Mouse (Mus musculus): ENCODE results near the gene Fbxl17.

Gene Fbxl17

GRCm38 (mm10) chr17:63212018-63212417, 287.8 kb downstream of the Fbxl17 start:
- no peak for DNase-seq (ENCODE audit: low read depth, low spot score)

DNA sequence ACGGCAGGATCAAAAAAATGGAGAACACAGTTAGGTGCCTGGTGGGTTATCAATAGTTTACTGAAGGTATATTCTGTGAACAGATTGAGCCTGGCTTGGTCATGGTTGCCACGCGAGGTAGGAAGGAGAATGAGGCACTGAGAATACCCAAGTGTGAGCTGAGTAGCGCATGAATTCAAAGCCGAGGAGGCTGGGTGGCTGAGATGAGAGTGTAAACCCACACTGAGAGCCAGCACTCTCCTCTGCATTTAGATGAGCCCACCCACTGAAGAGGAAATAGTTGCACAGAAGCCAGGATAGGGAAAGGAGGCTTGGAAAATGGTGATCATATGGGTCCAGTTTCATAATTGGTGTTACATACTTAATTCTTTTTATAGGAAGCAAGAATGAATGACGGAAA, 290.7 kb downstream of the Fbxl17 start:
- DNase-seq (ENCODE audit: low read depth, low spot score), result no peak

GRCm38 (mm10) chr17:63208346-63208745, 291.5 kb downstream of the Fbxl17 start:
- no peak for DNase-seq (ENCODE audit: low read depth, low spot score)

DNA sequence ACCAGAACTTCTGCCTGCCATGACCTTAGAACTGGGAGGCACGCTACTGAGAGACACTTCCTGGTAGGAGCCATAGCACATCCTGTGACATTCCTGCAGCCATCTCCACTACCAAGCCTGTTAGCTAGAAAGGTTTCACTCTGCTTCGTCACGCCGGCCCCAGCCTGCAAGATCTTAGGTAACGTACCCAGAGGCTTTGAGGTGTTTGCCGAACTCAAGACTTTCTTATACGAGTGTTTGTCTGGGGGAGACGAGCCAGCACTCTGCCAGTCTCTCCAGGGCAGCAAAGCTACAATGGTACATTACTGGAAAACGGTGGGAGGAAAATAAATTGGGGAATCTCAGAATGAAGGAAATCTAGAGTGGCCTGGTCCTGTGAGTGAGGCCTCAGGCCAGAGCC, 292.1 kb downstream of the Fbxl17 start:
- DNase-seq (ENCODE audit: low read depth, low spot score), result no peak

GRCm38 (mm10) chr17:63205316-63205715, 294.5 kb downstream of the Fbxl17 start:
- DNase-seq (ENCODE audit: low read depth, low spot score), result no peak

- no peak for DNase-seq (ENCODE audit: low read depth, low spot score)
Measured at GRCm38 (mm10) chr17:63203582-63204190, 296.1 kb downstream of the Fbxl17 start.

- no peak for DNase-seq (ENCODE audit: low read depth, low spot score)
Measured at GRCm38 (mm10) chr17:63198703-63199102, 301.1 kb downstream of the Fbxl17 start.

GRCm38 (mm10) chr17:63195496-63195895, 304.3 kb downstream of the Fbxl17 start:
- no peak for DNase-seq (ENCODE audit: low read depth, low spot score)

GRCm38 (mm10) chr17:63193196-63193595, 306.6 kb downstream of the Fbxl17 start:
- DNase-seq (ENCODE audit: low read depth, low spot score), result no peak

DNA sequence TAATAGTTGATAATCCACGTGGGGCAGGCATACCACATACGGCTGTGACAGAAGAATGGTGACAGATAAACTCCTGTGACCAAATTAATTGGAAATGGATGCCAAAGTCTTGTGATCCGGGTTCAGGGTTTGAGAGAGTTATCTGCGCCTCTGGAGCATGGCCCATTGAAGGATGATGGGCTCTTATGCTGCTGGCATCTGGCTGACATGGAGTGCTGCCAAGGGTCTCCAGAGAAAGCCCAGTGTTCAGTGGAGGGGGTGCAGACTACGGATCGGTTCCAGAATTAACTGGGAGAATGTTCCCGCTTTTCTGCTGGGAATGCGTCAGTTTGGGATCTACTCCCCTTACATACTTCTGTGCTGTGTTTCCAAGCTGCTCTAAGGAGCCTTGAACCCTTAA, 308.5 kb downstream of the Fbxl17 start:
- DNase-seq (ENCODE audit: low read depth, low spot score), result no peak

GRCm38 (mm10) chr17:63189274-63189673, 310.5 kb downstream of the Fbxl17 start:
- DNase-seq (ENCODE audit: low read depth, low spot score), result no peak

DNA sequence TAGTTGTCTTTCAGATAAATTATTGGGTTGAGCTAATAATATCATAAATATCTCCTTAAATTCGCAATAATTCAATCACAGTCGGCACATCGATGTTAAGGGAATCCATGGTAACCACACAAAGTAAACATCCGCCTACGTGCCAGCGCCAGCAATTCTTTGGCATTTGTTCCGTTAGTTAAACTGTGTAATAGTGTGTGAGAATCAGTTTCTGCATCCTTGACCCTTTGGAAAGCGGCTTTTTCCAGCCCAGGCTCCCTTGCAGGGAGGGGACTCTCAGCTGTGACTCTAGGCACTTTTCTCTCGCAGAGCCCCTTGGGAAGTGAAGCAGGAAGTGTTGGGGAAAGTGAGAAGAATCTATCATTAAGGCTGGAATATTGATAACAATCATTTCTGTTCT, 314.3 kb downstream of the Fbxl17 start:
- DNase-seq (ENCODE audit: low read depth, low spot score), result no peak

- DNase-seq (ENCODE audit: low read depth, low spot score), result no peak
Measured at GRCm38 (mm10) chr17:63184844-63185504, 314.8 kb downstream of the Fbxl17 start.

- no peak for DNase-seq (ENCODE audit: low read depth, low spot score)
Measured at GRCm38 (mm10) chr17:63183431-63183830, 316.4 kb downstream of the Fbxl17 start.

GRCm38 (mm10) chr17:63181661-63182060, 318.2 kb downstream of the Fbxl17 start:
- no peak for DNase-seq (ENCODE audit: low read depth, low spot score)

DNA sequence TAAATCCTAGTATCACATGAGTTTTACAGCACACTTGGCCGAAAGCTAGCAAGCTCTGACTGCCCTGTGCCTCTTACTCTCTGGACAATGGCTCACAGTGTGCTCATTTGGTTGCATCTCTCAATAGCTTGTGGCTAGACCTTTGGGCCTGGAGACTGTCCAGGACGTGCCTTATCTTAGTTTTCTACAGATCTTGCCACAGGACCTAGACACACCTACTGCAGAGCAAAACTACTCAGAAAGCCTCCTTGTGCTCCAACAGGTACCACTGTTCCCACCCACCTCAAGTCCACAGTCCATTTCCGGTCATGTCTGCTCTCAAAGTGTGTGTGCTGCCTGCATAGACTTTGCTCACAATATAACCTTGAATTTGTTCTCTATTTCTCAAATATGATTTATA, 319.8 kb downstream of the Fbxl17 start:
- no peak for DNase-seq (ENCODE audit: low read depth, low spot score)

- no peak for DNase-seq (ENCODE audit: low read depth, low spot score)
Measured at GRCm38 (mm10) chr17:63178331-63178730, 321.5 kb downstream of the Fbxl17 start.

GRCm38 (mm10) chr17:63176411-63176810, 323.4 kb downstream of the Fbxl17 start:
- DNase-seq (ENCODE audit: low read depth, low spot score), result no peak

DNA sequence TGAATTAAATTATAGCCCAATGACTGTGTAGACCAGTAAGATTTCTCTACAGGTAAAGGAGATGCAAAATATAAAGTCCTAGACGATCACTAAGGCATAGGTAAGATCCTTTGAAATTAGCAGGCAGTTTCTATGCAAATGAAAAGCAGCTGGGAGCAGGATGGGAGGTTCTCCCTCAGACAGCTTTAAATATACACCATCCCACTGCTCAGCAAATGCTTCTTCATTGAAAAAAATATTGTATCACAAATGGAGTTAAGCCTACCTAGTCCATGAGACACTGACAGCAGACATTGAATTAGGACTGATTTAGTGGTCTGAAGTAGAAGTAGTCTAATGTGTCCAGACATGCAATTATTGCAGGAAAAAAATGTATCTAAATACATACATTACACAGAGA, 327.1 kb downstream of the Fbxl17 start:
- DNase-seq (ENCODE audit: low read depth, low spot score), result no peak

DNA sequence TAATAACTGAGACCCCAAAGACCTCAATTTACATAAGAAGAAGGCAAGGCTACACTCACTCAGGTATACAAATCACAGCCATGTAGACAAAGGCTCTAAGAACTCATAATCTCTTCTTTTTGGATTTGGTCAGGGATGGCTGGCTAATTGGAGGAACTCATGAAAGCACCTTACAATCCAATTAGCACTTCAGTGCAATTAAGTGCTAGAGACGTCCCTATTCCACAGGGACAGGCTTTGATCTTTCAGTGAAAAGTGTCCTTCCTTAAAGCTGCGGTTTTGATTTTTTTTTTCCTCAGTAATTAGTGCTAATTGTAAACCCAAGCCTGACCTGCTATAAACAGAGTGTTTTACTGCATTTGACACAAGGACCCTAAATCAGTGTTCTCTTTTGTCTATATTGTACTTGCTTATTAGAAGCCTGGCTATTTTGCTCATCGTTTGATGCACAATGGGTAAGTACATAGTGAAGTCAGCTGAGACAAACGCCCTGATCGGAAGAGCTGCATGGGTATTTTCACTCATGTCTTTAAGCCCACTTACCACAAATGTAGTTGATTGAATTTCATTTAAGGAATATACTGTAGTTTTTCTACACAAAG, 327.8 kb downstream of the Fbxl17 start:
- DNase-seq (ENCODE audit: low read depth, low spot score), result no peak

DNA sequence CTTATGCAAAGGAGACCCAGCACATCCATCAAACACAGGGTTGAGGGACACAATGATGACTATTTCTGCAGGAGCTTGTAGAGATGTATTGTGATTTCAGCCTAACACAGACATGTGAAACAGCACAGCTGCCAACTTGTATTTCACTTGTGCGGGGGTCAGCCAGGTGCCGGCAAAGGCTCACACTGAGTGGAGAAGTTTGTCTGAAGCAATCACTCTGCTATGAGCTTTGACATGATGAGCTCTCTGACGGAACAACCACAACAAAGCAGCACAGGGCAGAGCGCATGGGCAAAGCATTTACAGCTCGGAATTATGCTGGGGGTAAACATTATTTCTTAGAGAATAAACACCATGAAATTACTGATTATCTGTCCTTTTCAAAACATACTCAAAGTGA, 328.6 kb downstream of the Fbxl17 start:
- no peak for DNase-seq (ENCODE audit: low read depth, low spot score)

GRCm38 (mm10) chr17:63168019-63168788, 331.6 kb downstream of the Fbxl17 start:
- no peak for DNase-seq (ENCODE audit: low read depth, low spot score)

All from forelimb bud, embryonic 11.5 days (tissue).